Mouse (Mus musculus): ENCODE measurements around the gene Stk38l.

Stk38l gene

GRCm38 (mm10) chr6:146724581-146725383 is at the start of gene Stk38l:
Stk38l (plus strand) TSS chr6:146724995.
- DNase-seq (ENCODE audit: low spot score): peak; percentile 97

GRCm38 (mm10) chr6:146676904-146677303 is 47.9 kb upstream of the Stk38l start:
- DNase-seq (ENCODE audit: low spot score): no peak

- DNase-seq (ENCODE audit: low spot score): no peak
These were observed 46.4 kb upstream of the Stk38l start for GRCm38 (mm10) chr6:146678136-146679070.

- no peak for DNase-seq (ENCODE audit: low spot score)
These were observed 40.9 kb upstream of the Stk38l start for GRCm38 (mm10) chr6:146683881-146684280.

GRCm38 (mm10) chr6:146685781-146686308 is 39.0 kb upstream of the Stk38l start:
- DNase-seq (ENCODE audit: low spot score): peak; percentile 28

- no peak for DNase-seq (ENCODE audit: low spot score)
These were observed 38.2 kb upstream of the Stk38l start for GRCm38 (mm10) chr6:146686463-146687196.

GRCm38 (mm10) chr6:146688010-146688409 is 36.8 kb upstream of the Stk38l start:
- no peak for DNase-seq (ENCODE audit: low spot score)

- DNase-seq (ENCODE audit: low spot score): no peak
These were observed 35.9 kb upstream of the Stk38l start for GRCm38 (mm10) chr6:146688861-146689260.

GRCm38 (mm10) chr6:146697767-146698166 is 27.0 kb upstream of the Stk38l start:
- DNase-seq (ENCODE audit: low spot score): no peak

GRCm38 (mm10) chr6:146698376-146698775 is 26.4 kb upstream of the Stk38l start:
- no peak for DNase-seq (ENCODE audit: low spot score)

- no peak for DNase-seq (ENCODE audit: low spot score)
These were observed 24.3 kb upstream of the Stk38l start for GRCm38 (mm10) chr6:146700461-146700860.

- DNase-seq (ENCODE audit: low spot score): no peak
These were observed 22.5 kb upstream of the Stk38l start for GRCm38 (mm10) chr6:146702126-146702881.

GRCm38 (mm10) chr6:146703351-146703750 is 21.4 kb upstream of the Stk38l start:
- DNase-seq (ENCODE audit: low spot score): no peak

GRCm38 (mm10) chr6:146705631-146706030 is 19.2 kb upstream of the Stk38l start:
- DNase-seq (ENCODE audit: low spot score): no peak

- DNase-seq (ENCODE audit: low spot score): no peak
These were observed 5.2 kb upstream of the Stk38l start for GRCm38 (mm10) chr6:146719606-146720005.

GRCm38 (mm10) chr6:146723805-146724204 is 990 bp upstream of the Stk38l start:
- DNase-seq (ENCODE audit: low spot score): no peak

- peak; percentile 54 for DNase-seq (ENCODE audit: low spot score)
These were observed 593 bp downstream of the Stk38l start for GRCm38 (mm10) chr6:146725384-146725791.

GRCm38 (mm10) chr6:146731031-146731430 is 6.2 kb downstream of the Stk38l start:
- no peak for DNase-seq (ENCODE audit: low spot score)

- no peak for DNase-seq (ENCODE audit: low spot score)
These were observed 6.9 kb downstream of the Stk38l start for GRCm38 (mm10) chr6:146731692-146732091.

GRCm38 (mm10) chr6:146732232-146732631 is 7.4 kb downstream of the Stk38l start:
- no peak for DNase-seq (ENCODE audit: low spot score)

- no peak for DNase-seq (ENCODE audit: low spot score)
These were observed 7.9 kb downstream of the Stk38l start for GRCm38 (mm10) chr6:146732676-146733075.
